Comparison of ENCODE assay signal across 8 mouse cellular contexts in the genomic region with DNA sequence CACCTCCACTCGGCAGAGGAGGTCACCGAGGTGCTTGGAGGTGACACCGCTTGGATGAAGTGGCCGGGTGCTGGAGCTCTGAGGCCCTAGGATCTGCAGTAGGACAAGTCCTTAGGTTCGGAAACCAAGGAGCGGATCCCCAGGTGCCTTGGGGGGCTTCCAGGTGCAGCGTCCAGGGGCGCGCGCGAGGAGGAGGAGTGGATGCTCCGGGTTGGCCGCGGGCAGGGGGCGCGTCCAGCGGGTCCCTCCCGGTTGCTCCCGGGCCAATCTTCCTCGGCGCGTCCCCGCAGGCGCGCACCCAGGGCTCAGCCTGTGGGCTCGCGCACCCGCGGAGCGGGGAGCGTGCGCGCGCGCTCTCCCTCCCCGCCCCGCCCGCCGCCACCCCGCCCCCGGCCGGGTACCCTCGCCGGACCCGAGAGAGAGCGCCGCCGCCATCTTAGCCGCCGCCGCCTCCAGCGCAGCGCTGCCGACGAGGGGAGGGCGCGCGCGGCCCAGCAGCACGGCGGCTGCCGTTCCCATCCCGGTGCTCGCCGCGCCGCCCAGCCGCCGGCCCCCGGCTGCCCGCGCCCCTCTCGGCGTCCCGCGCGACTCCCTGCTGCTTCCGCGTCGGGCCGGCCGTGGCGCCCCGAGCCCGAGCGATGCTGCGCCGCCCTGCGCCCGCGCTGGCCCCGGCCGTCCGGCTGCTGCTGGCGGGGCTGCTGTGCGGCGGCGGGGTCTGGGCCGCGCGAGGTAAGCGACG. TPM values are rescaled to one million over a fixed set of nuclear protein-coding genes. Genes with fewer than 3 reads are reported as not detected.
A peak's percentile ranks its signal among the peaks of the same experiment; 100 is the strongest.
DNase-seq lines count a peak whose midpoint lies in the region; ATAC-seq lines count a peak whose summit lies in the region.

A gene (plus strand): TSS at position 425 of the 739 bp plus-strand sequence.

- peak within 1 kb of the TSS; percentile 99 for H3K4me2 ChIP-seq in intestine, embryonic 14.5 days (ENCODE audit: low read length)
- H3K4me2 ChIP-seq in stomach, embryonic 16.5 days (ENCODE audit: low read depth, low read length), result peak within 1 kb of the TSS; percentile 99

- intact Hi-C loops in left cerebral cortex, postnatal 36 days (cut with DNase I), result loop anchor here (2.0 to 5.0 kb wide), 2 partner anchors 23 to 34 kb away; no protein-coding TSS in a partner anchor

- H3K4me3 ChIP-seq in intestine, embryonic 14.5 days (ENCODE audit: low read depth, low read length), result peak within 1 kb of the TSS; percentile 85
- H3K4me3 ChIP-seq in midbrain, embryonic 10.5 days, result peak within 1 kb of the TSS; percentile 96
- peak within 1 kb of the TSS; percentile 78 for H3K4me3 ChIP-seq in stomach, embryonic 16.5 days (replicated peaks; ENCODE audit: low read length)

- peaks cover 9% of the 10 kb centered on the region; the same call in 1 of the 2 replicates for H3K4me1 ChIP-seq in intestine, embryonic 14.5 days (replicated peaks; ENCODE audit: control insufficient read depth, insufficient read depth, low read length)
- peaks cover 36% of the 10 kb centered on the region for H3K4me1 ChIP-seq in midbrain, embryonic 10.5 days
- H3K4me1 ChIP-seq in stomach, embryonic 16.5 days (ENCODE audit: control insufficient read depth, insufficient read depth, low read length), result peaks cover 12% of the 10 kb centered on the region

- H3K36me3 ChIP-seq in intestine, embryonic 14.5 days (ENCODE audit: control insufficient read depth, insufficient read depth, low read length), result no peaks in the 10 kb centered on the region
- no peaks in the 10 kb centered on the region for H3K36me3 ChIP-seq in midbrain, embryonic 10.5 days
- no peaks in the 10 kb centered on the region for H3K36me3 ChIP-seq in stomach, embryonic 16.5 days (ENCODE audit: control insufficient read depth, insufficient read depth, low read length)

- H3K9ac ChIP-seq in intestine, embryonic 14.5 days (ENCODE audit: low read length), result peak within 1 kb of the TSS; percentile 78
- peak within 1 kb of the TSS; percentile 93 for H3K9ac ChIP-seq in stomach, embryonic 16.5 days (ENCODE audit: low read length)

- no peak within 1 kb of the TSS for H3K27ac ChIP-seq in intestine, embryonic 14.5 days (ENCODE audit: low read depth)
- H3K27ac ChIP-seq in midbrain, embryonic 10.5 days (replicated peaks), result peak within 1 kb of the TSS; percentile 94
- H3K27ac ChIP-seq in stomach, embryonic 16.5 days (ENCODE audit: low read length), result no peak within 1 kb of the TSS

- WGBS in intestine, embryonic 14.5 days, result under 1% methylated on average over 64 of the region's 103 CpGs
- under 1% methylated on average over 99 of the region's 103 CpGs for WGBS in midbrain, embryonic 10.5 days
- under 1% methylated on average over 90 of the region's 103 CpGs for WGBS in stomach, embryonic 16.5 days

- ATAC-seq in intestine, embryonic 14.5 days (replicated peaks; ENCODE audit: low FRiP score, low TSS enrichment, low read depth), result peak; percentile 75
- peak; percentile 74 for ATAC-seq in stomach, embryonic 16.5 days (ENCODE audit: insufficient read depth, low FRiP score)

- peak; percentile 71 for DNase-seq in right cerebral cortex, adult 18-20 months
- no peak for DNase-seq in right cerebral cortex, postnatal 36 days (ENCODE audit: low spot score in 2 of 2)
- DNase-seq in embryo, embryonic 10.5 days (ENCODE audit: low spot score), result peak; percentile 85
- peak; percentile 62 to 68 for DNase-seq in gastrocnemius, postnatal 4 days (ENCODE audit: low spot score in 2 of 2)
- peak; percentile 86 for DNase-seq in intestine, embryonic 14.5 days (ENCODE audit: low spot score)
- DNase-seq in left cerebral cortex, postnatal 36 days (ENCODE audit: low spot score in 2 of 2), result peak; percentile 68 to 79
- peak; percentile 83 for DNase-seq in midbrain, embryonic 10.5 days (ENCODE audit: low spot score)

- H3K9me3 ChIP-seq in intestine, embryonic 14.5 days (ENCODE audit: control insufficient read depth, low read length), result no peaks in the 10 kb centered on the region
- no peaks in the 10 kb centered on the region for H3K9me3 ChIP-seq in midbrain, embryonic 10.5 days (replicated peaks)
- H3K9me3 ChIP-seq in stomach, embryonic 16.5 days (replicated peaks; ENCODE audit: control insufficient read depth, low read length), result no peaks in the 10 kb centered on the region

- peaks cover 37% of the 10 kb centered on the region for H3K27me3 ChIP-seq in intestine, embryonic 14.5 days (replicated peaks; ENCODE audit: control insufficient read depth, insufficient read depth, low read length)
- peaks cover 55% of the 10 kb centered on the region for H3K27me3 ChIP-seq in midbrain, embryonic 10.5 days (ENCODE audit: low read depth, poor library complexity, severe bottlenecking)
- H3K27me3 ChIP-seq in stomach, embryonic 16.5 days (ENCODE audit: control insufficient read depth, insufficient read depth, low read length), result peaks cover 18% of the 10 kb centered on the region; the same call in 1 of the 2 replicates

RNA-seq across cellular contexts. Expression of the gene that starts here (rescaled TPM):
- total RNA-seq in gastrocnemius, postnatal 4 days (2021), result 10 to 100 TPM; 78.9 to 80.6 TPM
- 20.5 and 30.8 TPM in 2 replicates for polyA plus RNA-seq in intestine, embryonic 14.5 days (2014; fragmentation: Nextera tagmentation; extraction: Ambion mirVana)
- total RNA-seq in left cerebral cortex, postnatal 36 days (2021), result 1,000 to 10,000 TPM; 1,328 to 1,609 TPM
- 17.5 and 29.8 TPM in 2 replicates for polyA plus RNA-seq in midbrain, embryonic 10.5 days (2016; fragmentation: Nextera tagmentation; extraction: Ambion mirVana)
- polyA plus RNA-seq in stomach, embryonic 16.5 days (2015; fragmentation: Nextera tagmentation; extraction: Ambion mirVana), result 14.7 and 14.9 TPM in 2 replicates

Comparison
In these comparisons a context has a peak if more than half of its experiments do, and no peak if none do; other contexts are left out.
1. RNA of the gene that starts here (total RNA-seq): 1,328 to 1,609 TPM in left cerebral cortex, postnatal 36 days; 78.9 to 80.6 TPM in gastrocnemius, postnatal 4 days; every median in the first group is over 10 times any median in the second.
2. DNase-seq: peak in right cerebral cortex, adult 18-20 months (single experiment), embryo, embryonic 10.5 days (single experiment), gastrocnemius, postnatal 4 days (2 of 2), intestine, embryonic 14.5 days (single experiment), left cerebral cortex, postnatal 36 days (2 of 2) and midbrain, embryonic 10.5 days (single experiment); none in right cerebral cortex, postnatal 36 days (0 of 2).
3. Peak in every context shown above with its lines, with median percentiles within 50 percentile points of each other: H3K4me3 ChIP-seq.